Mouse (Mus musculus) forebrain, embryonic 16.5 days (tissue): Measurements from ENCODE around the gene Dnajb9. TPM values are rescaled to one million over a fixed set of nuclear protein-coding genes. Genes with fewer than 3 reads are reported as not detected.

Source experiments
- microRNA-seq: library from miRNA; unstranded; fragments of <30 nt; microRNA quantifications from one replicate; pipeline ENCODE4, GENCODE M21; 2017
- polyA plus RNA-seq: library from polyadenylated mRNA; unstranded; fragments of >200 nt; fragmentation: Nextera tagmentation; extraction: Ambion mirVana; gene quantifications from 2 replicates; pipeline ENCODE4 v1.2.1, GENCODE M21; 2015

Dnajb9 gene
- polyA plus RNA-seq, 1 experiment from 2014 or later, result 30.3 TPM

Small RNA genes lying within 50 kb of the gene (microRNA-seq; reads per million reads assigned to microRNA genes)
- gene Mir5627, result 1.0 reads per million

Other genes starting within 250 kb of the Dnajb9 start
- 154 and 172 TPM in 2 replicates for gene Pnpla8, start 11.0 kb upstream of the Dnajb9 start, polyA plus RNA-seq
- gene Nrcam, start 118.6 kb upstream of the Dnajb9 start, polyA plus RNA-seq, result 129 and 139 TPM in 2 replicates